Mouse (Mus musculus) lung, postnatal 0 days (tissue): Measurements from ENCODE around the gene Tapbp.
A peak's percentile ranks its signal among the peaks of the same experiment; 100 is the strongest.

ENCODE experiments used
- CTCF ChIP-seq: IDR thresholded peaks from 2 replicates; pipeline ENCODE4 v1.5.1; 2016; ENCODE audit warnings: antibody characterized with exemption, mild to moderate bottlenecking
- EP300 ChIP-seq: IDR thresholded peaks from 2 replicates; pipeline ENCODE4 v1.6.1; 2016; ENCODE audit warnings: antibody characterized with exemption, mild to moderate bottlenecking, control low read depth

DNA sequence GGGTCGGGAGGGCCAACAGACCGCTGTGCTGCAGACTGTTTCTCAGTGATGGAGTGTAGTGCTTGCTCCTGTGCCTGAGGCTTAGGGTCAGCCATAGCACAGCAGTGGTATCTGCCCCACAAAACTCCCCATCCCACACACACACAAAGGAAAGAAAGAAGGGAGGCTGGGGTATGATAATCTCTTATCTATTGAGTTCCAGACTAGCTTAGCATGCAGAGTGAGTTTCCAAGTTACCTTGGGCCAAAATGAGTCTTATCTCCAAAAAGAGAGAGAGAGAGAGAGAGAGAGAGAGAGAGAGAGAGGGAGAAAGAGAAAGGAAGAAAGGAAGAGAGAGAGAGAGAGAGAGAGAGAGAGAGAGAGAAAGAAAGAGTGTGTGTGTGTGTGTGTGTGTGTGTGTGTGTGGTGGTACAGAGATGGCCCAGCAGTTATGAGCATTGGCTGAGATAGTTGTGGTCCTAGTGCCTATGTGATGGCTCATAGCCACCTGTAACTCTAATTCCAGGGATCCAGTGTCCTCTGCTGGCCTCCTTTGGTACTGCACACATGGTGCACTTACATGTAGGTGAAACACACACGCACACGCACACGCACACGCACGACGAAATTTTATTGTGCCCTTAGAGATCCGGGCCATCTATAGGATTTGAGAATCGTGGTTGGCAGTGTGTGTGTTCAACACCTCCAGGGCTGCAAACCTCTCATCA, 9.0 kb downstream of the Tapbp start:
- peak; percentile 76 for TF ChIP-seq CTCF
- no peak for TF ChIP-seq EP300
